Mouse (Mus musculus) liver, adult 2 months (tissue): ENCODE measurements around the gene Gjc2. TPM values are rescaled to one million over a fixed set of nuclear protein-coding genes. Genes with fewer than 3 reads are reported as not detected.

Experiments used
- DNase-seq: peaks from one replicate; pipeline ENCODE4 v3.0.0-alpha.2; 2011; ENCODE audit warnings: low read depth, low spot score; ENCODE audit errors: extremely low read depth
- H3K27ac ChIP-seq: fragments of 200-500 bp; replicated peaks from 2 replicates; pipeline ENCODE4 v1.5.1; 2012; ENCODE audit warnings: low read depth, mild to moderate bottlenecking, control low read depth, inconsistent platforms, low read length; ENCODE audit not compliant: insufficient read depth
- H3K27me3 ChIP-seq: fragments of 200-500 bp; 2 replicates; pipeline ENCODE4 v1.6.1; 2012; ENCODE audit warnings: mild to moderate bottlenecking, moderate library complexity, low read length, inconsistent platforms; ENCODE audit not compliant: control insufficient read depth, insufficient read depth
- H3K36me3 ChIP-seq: fragments of 200-500 bp; 2 replicates; pipeline ENCODE4 v1.6.1; 2012; ENCODE audit warnings: low read length, inconsistent platforms; ENCODE audit not compliant: control insufficient read depth, insufficient read depth
- H3K4me1 ChIP-seq: fragments of 200-500 bp; 2 replicates; pipeline ENCODE4 v1.6.1; 2011; ENCODE audit warnings: low read length; ENCODE audit not compliant: control insufficient read depth, insufficient read depth
- H3K4me3 ChIP-seq: fragments of 200-500 bp; 2 replicates; pipeline ENCODE4 v1.5.1; 2011; ENCODE audit warnings: low read depth, mild to moderate bottlenecking, control low read depth, low read length, moderate library complexity; ENCODE audit not compliant: insufficient read depth
- H3K79me2 ChIP-seq: fragments of 200-500 bp; 2 replicates; pipeline ENCODE4 v1.6.1; 2012; ENCODE audit warnings: inconsistent platforms, mild to moderate bottlenecking, low read length, moderate library complexity; ENCODE audit not compliant: control insufficient read depth, insufficient read depth
- H3K9ac ChIP-seq: fragments of 200-500 bp; 2 replicates; pipeline ENCODE4 v1.6.1; 2012; ENCODE audit warnings: low read depth, mild to moderate bottlenecking, control low read depth, inconsistent platforms, low read length
- CTCF ChIP-seq: fragments of 200-500 bp; IDR thresholded peaks from 2 replicates; pipeline ENCODE4 v1.5.1; 2011; ENCODE audit warnings: low read depth, low read length, control low read depth
- POLR2A ChIP-seq: fragments of 200-500 bp; IDR thresholded peaks from 2 replicates; pipeline ENCODE4 v1.6.1; 2011; ENCODE audit warnings: low read length, control low read depth; ENCODE audit not compliant: insufficient read depth; ENCODE audit errors: extremely low read depth
- WGBS: fragments of 180-500 bp; shearing (Covaris S2); methylation state at CpG from one replicate; pipeline ENCODE4 v1.1.7; 2018; 5-methylcytosine and 5-hydroxymethylcytosine counted together
- polyA plus RNA-seq: library from polyadenylated mRNA; depleted of rRNA; stranded (reverse); fragments of >200 nt; gene quantifications from 2 replicates; pipeline ENCODE4 v1.2.3, GENCODE M21; 2012
- total RNA-seq: library from RNA; depleted of rRNA; stranded (reverse); fragments of >200 nt; gene quantifications from 2 replicates; pipeline ENCODE4 v1.2.3, GENCODE M21; 2014

Gjc2 gene
- total and polyA plus RNA-seq, 2 experiments = 0.46 to 0.66 TPM

DNA sequence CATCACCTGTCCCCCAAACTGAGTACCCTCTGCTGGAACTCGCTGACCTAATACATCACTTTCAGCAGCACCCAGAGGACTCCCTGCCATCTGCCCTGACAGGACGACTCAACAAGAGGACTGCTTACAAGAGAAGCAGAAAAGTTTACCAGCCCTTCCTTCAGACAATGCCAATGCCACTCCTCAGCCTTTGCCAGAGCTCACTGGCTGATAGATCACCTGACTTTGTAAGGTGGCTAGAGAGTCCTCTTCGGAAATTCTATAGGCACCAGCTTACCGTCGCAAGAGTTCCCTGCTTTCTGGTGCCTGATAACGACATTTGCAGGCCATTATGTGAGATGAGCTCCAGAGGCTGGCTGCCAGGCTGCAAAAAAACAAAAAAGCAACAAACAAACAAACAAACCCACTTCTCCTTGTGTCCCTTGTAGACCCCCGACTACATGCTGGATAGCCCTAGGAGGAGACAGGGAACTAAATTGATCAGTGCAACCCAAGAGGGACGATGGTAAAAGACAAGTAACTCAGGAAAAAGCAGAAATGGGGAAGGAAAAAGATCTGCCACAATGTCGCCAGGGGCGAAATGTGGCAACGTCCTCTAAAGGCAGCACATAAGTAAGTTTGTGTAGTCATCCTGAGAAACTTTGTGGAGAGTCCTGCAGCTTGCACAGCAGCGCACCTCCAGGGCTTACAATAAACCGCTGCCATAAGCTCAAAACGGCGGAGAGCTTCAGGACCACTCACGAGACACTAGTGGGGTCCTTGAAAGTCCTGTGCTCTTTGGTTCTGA, 18.4 kb upstream of the Gjc2 start:
- Histone ChIP-seq H3K27ac (peak overlapping the region; percentile 61), H3K27me3 (no peaks in the 10 kb centered on the region), H3K9ac (peak overlapping the region; percentile 61), H3K79me2 (peaks cover 10% of the 10 kb centered on the region; the same call in 1 of the 2 replicates), H3K4me3 (peak overlapping the region; percentile 94), H3K4me1 (peaks cover 6% of the 10 kb centered on the region), H3K36me3 (peaks cover 8% of the 10 kb centered on the region; the same call in 1 of the 2 replicates)
- TF ChIP-seq CTCF (no peak), POLR2A (no peak)
- DNase-seq = no peak
- WGBS = 18% methylated on average over 16 of the region's 16 CpGs

DNA sequence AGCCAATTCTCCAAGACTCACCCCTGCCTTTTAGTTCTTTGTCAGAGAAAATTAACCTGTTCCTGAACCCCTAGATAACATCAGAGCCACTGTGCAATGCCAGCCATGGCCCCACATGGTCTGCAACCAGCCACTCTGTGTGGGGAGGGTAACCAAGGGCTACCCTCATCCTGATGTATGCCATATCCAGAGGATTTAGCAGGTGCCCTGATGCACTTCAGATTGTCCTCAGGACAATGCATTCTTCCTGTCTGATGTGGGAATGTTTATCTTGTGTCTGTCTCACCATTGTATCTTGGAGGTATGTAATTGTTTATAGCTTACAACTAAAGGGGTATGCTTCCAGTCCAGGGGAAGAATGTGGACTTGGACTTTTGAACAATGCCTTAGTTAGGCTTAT, 13.2 kb upstream of the Gjc2 start:
- DNase-seq = no peak
- no peaks in the 10 kb centered on the region for H3K27me3 ChIP-seq
- no peak overlapping the region for H3K4me3 ChIP-seq
- peaks cover 2% of the 10 kb centered on the region; the same call in 1 of the 2 replicates for H3K36me3 ChIP-seq
- no peak for TF ChIP-seq CTCF
- TF ChIP-seq POLR2A = no peak
- H3K9ac ChIP-seq = no peak overlapping the region
- no peak overlapping the region for H3K27ac ChIP-seq
- H3K4me1 ChIP-seq = peaks cover 3% of the 10 kb centered on the region
- H3K79me2 ChIP-seq = peaks cover 2% of the 10 kb centered on the region; the same call in 1 of the 2 replicates

DNA sequence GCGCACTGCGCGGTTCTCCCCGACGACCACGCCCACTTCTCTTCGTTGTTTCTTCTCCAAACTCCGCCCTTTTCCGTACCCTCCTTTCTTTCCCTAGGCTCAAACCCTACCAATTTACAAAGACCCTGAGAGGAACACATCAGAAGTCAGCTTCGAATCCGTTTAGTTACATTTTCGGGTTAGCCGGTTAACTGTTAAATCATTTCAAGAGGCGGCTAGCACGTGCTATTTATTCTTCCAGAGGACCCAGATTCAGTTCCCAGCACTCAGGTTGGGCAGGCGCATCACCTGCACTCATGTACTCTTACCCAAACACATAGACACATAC, 9.0 kb upstream of the Gjc2 start, which contains the start of gene Guk1:
TSS of gene Guk1 (minus strand) at position 154 of the 328 bp plus-strand sequence.
- WGBS = 7% methylated on average over 16 of the region's 16 CpGs

DNA sequence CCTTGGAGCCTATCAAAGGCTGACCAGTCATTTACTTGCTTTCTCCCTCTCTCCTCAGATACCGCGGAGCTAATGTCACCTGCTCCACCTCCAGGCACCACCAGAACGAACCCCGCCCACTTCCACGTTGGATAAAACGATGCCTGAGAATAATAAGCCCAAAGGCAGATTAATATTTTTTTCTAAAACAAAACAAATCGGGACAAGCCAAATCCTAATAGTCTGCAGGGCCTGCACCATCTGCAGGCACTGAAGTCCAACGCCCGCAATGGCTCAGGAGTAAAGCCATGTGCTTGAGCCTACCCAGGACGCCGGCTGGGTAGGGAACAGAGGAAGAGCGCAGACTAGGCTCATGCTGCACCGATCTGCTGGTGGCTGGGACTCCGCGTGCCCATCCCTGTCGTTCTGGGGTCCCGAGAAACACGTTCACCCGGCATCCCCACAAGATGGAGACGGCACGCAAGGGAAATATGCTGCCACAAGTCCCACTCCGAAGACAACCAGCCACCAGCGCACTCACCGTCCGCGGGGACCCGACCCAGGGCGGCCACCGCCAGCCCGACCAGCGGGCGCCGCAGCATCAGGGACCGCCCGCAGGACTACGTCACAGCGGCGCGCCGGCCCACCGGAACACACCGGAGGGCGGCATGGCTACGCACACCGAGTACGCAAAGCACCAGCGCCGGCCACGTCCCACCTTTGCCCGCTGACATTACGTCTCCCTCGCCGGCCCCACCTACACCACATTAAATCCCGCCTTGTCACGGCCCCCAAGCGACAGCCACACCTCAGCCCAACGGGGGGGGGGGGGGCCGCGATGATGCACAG, 8.4 kb upstream of the Gjc2 start:
- Histone ChIP-seq H3K9ac (peak overlapping the region; percentile 76), H3K4me1 (peaks cover 4% of the 10 kb centered on the region; the same call in 1 of the 2 replicates), H3K27ac (peak overlapping the region; percentile 61), H3K4me3 (peak overlapping the region; percentile 64), H3K79me2 (peaks cover 11% of the 10 kb centered on the region; the same call in 1 of the 2 replicates), H3K27me3 (no peaks in the 10 kb centered on the region), H3K36me3 (no peaks in the 10 kb centered on the region)
- DNase-seq = peak; percentile 87
- TF ChIP-seq CTCF (no peak), POLR2A (peak; percentile 69; the same call in 1 of the 2 replicates)
- under 1% methylated on average over 58 of the region's 59 CpGs for WGBS

More for the DNA sequence above, 9.0 kb upstream of the Gjc2 start, which contains the start of gene Guk1:
- Histone ChIP-seq H3K27me3 (no peaks in the 10 kb centered on the region), H3K4me1 (peaks cover 4% of the 10 kb centered on the region; the same call in 1 of the 2 replicates), H3K36me3 (no peaks in the 10 kb centered on the region), H3K79me2 (peaks cover 11% of the 10 kb centered on the region; the same call in 1 of the 2 replicates), H3K4me3 (peak within 1 kb of the TSS; percentile 64), H3K9ac (peak within 1 kb of the TSS; percentile 76), H3K27ac (peak within 1 kb of the TSS; percentile 61)
- no peak for DNase-seq
- TF ChIP-seq POLR2A (no peak), CTCF (no peak)

DNA sequence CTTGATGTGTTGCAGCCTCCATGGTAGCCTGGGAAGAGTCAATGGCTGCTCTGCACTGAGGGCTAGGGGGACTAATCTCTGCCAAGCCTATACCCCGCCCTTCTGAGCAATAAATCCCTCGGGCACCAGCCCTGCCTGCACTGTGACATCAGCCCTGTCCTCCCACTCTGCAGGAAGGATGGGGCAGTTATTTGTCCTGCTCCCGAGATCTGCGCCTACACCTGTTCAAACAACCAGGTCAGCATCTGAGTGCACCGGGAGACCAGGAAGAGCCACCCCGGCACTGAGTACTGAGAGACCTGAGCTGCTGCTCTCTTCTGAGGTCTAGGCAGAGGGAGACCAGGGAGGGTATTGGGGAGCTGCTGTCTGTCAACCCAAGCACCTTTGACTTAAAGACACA, 4.7 kb upstream of the Gjc2 start:
- Histone ChIP-seq H3K79me2 (peaks cover 11% of the 10 kb centered on the region; the same call in 1 of the 2 replicates), H3K27me3 (no peaks in the 10 kb centered on the region), H3K4me1 (peaks cover 4% of the 10 kb centered on the region; the same call in 1 of the 2 replicates), H3K4me3 (no peak overlapping the region), H3K9ac (no peak overlapping the region), H3K36me3 (no peaks in the 10 kb centered on the region; the same call in 1 of the 2 replicates), H3K27ac (no peak overlapping the region)
- no peak for DNase-seq
- 56% methylated on average over 6 of the region's 6 CpGs for WGBS
- TF ChIP-seq POLR2A (no peak), CTCF (no peak)
